Mouse (Mus musculus): ENCODE measurements around the gene B4galt7. TPM values are rescaled to one million over a fixed set of nuclear protein-coding genes. Genes with fewer than 3 reads are reported as not detected.
A peak's percentile ranks its signal among the peaks of the same experiment; 100 is the strongest.

The B4galt7 gene
- polyA plus RNA-seq, 1 experiment: 45.3 TPM

DNA sequence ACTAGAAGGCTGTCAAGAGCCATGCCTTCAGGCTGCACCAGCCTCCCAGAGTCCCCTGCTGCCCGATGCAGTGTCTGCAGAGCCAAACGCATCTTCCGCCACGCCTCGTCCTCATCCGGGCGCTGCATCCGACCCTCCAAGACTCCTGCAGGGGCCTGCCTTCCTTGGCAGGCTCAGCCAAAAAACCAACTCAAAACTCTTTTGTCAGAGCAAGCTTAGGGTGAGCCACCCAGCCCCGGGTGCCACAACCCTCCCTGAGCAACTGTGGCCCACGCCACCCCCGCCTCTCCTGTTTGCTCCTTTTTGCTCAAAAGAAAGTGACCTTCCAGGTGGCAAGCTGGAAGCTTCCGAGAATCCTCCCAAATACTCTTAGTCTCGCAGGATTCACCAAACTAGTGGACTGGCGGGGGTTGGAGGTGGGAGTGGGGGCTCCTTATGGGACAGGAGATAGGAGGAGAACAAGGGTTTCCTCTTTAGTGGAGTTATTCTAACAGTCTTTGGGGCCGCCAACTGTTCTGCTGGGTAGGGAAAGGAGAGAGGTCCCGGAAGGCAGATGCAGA lies 29.9 kb upstream of the B4galt7 start:
- 21% methylated on average over 16 of the region's 16 CpGs for whole genome bisulfite sequencing
- peak overlapping the region; percentile 86 for H3K27ac ChIP-seq (ENCODE audit: control insufficient read depth, insufficient read depth, low read length)

DNA sequence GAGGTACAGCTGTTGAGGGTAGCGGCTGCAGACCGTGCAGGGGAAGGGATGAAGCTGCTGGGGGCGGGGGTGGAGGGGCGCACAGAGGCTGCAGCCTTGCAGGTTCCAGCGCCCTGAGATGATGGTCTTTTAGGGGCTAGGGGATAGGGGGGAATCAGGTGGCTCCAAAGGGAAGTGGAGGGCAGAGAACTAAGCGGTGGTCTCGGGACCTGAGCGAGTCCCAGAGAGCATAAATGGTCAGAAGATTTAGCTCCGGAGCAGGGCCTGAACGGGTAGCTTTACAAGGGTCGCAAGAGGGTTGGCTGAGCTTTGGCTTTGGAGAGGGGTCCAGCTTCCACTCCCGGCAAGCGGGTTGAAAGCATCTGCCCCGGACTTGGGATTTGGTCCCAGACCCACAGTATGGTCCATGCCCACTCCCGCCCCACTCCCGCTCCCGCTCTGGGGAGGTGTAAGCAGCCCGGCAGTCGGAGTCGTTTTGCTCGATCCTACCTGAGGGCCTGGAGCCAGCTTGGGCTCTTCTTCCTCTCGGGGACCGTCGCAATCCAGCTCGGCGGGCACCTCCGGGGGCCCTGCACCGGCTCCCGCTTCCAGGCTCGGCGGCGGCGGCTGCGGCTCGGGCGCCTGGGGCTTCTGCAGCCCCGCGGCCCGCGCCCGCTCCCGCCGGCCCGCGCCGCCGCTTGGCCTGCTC lies 29.3 kb upstream of the B4galt7 start:
- peaks cover 4% of the 10 kb centered on the region; the same call in 1 of the 2 replicates for H3K36me3 ChIP-seq (ENCODE audit: control insufficient read depth, insufficient read depth, low read length)
- peak; percentile 46 for DNase-seq
- TF ChIP-seq CTCF (IDR thresholded peaks at IDR 0.05; ENCODE audit: borderline replicate concordance, control insufficient read depth, extremely low read depth, insufficient read depth, low read length, poor library complexity) (no peak), POLR2A (IDR thresholded peaks at IDR 0.05; ENCODE audit: control insufficient read depth, extremely low read depth, insufficient read depth, low read length, poor library complexity) (no peak)
- peaks cover 12% of the 10 kb centered on the region for H3K4me1 ChIP-seq (replicated peaks; ENCODE audit: control insufficient read depth, insufficient read depth, low read length)
- H3K27me3 ChIP-seq (ENCODE audit: control insufficient read depth, insufficient read depth, low read length): no peaks in the 10 kb centered on the region
- H3K27ac ChIP-seq (ENCODE audit: control insufficient read depth, insufficient read depth, low read length): peak overlapping the region; percentile 86
- peak overlapping the region; percentile 64 for H3K4me3 ChIP-seq (ENCODE audit: control insufficient read depth, insufficient read depth, low read length)
- 4% methylated on average over 47 of the region's 47 CpGs for WGBS

More for the DNA sequence above, 29.9 kb upstream of the B4galt7 start:
- peaks cover 4% of the 10 kb centered on the region; the same call in 1 of the 2 replicates for H3K36me3 ChIP-seq (ENCODE audit: control insufficient read depth, insufficient read depth, low read length)
- peaks cover 12% of the 10 kb centered on the region for H3K4me1 ChIP-seq (replicated peaks; ENCODE audit: control insufficient read depth, insufficient read depth, low read length)
- H3K27me3 ChIP-seq (ENCODE audit: control insufficient read depth, insufficient read depth, low read length): no peaks in the 10 kb centered on the region
- TF ChIP-seq CTCF (IDR thresholded peaks at IDR 0.05; ENCODE audit: borderline replicate concordance, control insufficient read depth, extremely low read depth, insufficient read depth, low read length, poor library complexity): no peak
- 0 out of 2 replicates have a peak, but pooled peaks have one; percentile 9 for TF ChIP-seq POLR2A (IDR thresholded peaks at IDR 0.05; ENCODE audit: control insufficient read depth, extremely low read depth, insufficient read depth, low read length, poor library complexity)
- H3K4me3 ChIP-seq (ENCODE audit: control insufficient read depth, insufficient read depth, low read length): peak overlapping the region; percentile 64
- peak; percentile 53 for DNase-seq

DNA sequence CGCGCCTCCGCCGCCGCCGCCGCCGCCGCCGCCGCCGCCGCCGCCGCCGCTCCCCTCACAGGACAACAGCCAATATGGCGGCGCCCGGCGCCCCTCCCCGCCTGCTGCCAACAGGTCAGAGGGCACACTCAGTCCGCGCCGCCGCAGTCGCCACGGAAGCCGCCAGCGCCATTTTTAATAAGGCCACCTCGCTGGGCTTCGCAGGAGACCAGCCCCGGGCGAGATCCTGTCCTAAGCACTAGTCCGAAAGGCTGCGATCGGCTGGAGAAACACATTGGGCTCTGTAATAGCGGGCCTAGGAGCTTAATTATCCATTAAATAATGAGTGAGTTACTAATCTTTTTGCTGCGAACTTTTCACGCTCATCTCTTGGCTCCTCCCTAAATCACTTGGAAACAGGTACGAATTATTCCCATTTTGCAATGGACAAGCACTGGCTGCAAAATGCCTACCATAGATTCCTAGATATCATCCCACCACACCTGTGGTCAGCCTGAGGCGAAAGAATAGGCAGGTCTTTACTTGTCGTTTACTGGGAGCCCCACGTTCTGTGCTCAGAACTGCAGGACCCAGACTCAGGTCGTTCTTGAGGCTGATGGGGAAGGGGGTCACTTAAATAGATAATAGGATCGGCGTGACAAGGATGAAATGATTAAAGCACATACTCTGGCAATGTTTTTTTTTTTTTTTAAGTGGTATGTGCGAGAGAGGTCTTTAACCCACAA lies 28.5 kb upstream of the B4galt7 start, which contains the start of gene Fam193b:
TSS of gene Fam193b (minus strand) at position 94 of the 725 bp plus-strand sequence.
- H3K4me1 ChIP-seq (replicated peaks; ENCODE audit: control insufficient read depth, insufficient read depth, low read length): peaks cover 14% of the 10 kb centered on the region
- H3K27me3 ChIP-seq (ENCODE audit: control insufficient read depth, insufficient read depth, low read length): no peaks in the 10 kb centered on the region
- DNase-seq: peak; percentile 94
- H3K27ac ChIP-seq (ENCODE audit: control insufficient read depth, insufficient read depth, low read length): peak within 1 kb of the TSS; percentile 86
- TF ChIP-seq POLR2A (IDR thresholded peaks at IDR 0.05; ENCODE audit: control insufficient read depth, extremely low read depth, insufficient read depth, low read length, poor library complexity): peak; percentile 42; the same call in 1 of the 2 replicates
- no peak for TF ChIP-seq CTCF (IDR thresholded peaks at IDR 0.05; ENCODE audit: borderline replicate concordance, control insufficient read depth, extremely low read depth, insufficient read depth, low read length, poor library complexity)
- 9% methylated on average over 41 of the region's 47 CpGs for WGBS
- peak within 1 kb of the TSS; percentile 69 for H3K4me3 ChIP-seq (ENCODE audit: control insufficient read depth, insufficient read depth, low read length)
- peaks cover 4% of the 10 kb centered on the region; the same call in 1 of the 2 replicates for H3K36me3 ChIP-seq (ENCODE audit: control insufficient read depth, insufficient read depth, low read length)

DNA sequence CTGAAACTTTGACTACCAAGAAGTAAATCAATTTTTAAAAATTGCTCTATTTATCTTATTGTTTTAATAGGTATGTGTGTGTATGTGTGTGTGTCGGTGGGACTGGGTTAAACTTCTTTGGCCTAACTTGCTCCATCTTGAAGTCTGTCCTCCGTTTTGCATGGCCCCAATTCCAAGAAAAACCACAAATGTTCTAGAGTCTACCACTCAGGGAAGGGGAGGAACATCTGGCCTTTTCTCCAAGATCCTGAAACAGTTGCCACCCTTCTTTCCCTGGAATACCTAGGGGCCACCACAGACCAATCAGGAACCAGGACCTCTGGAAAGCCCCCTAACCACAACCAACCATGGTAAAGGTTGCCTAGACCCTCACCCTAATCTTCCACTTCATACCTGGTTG lies 27.7 kb upstream of the B4galt7 start:
- peaks cover 2% of the 10 kb centered on the region; the same call in 1 of the 2 replicates for H3K36me3 ChIP-seq (ENCODE audit: control insufficient read depth, insufficient read depth, low read length)
- no peaks in the 10 kb centered on the region for H3K27me3 ChIP-seq (ENCODE audit: control insufficient read depth, insufficient read depth, low read length)
- peaks cover 14% of the 10 kb centered on the region for H3K4me1 ChIP-seq (replicated peaks; ENCODE audit: control insufficient read depth, insufficient read depth, low read length)
- TF ChIP-seq CTCF (IDR thresholded peaks at IDR 0.05; ENCODE audit: borderline replicate concordance, control insufficient read depth, extremely low read depth, insufficient read depth, low read length, poor library complexity): no peak
- no peak for TF ChIP-seq POLR2A (IDR thresholded peaks at IDR 0.05; ENCODE audit: control insufficient read depth, extremely low read depth, insufficient read depth, low read length, poor library complexity)
- no peak overlapping the region for H3K4me3 ChIP-seq (ENCODE audit: control insufficient read depth, insufficient read depth, low read length)
- WGBS: 38% methylated on average over 2 of the region's 2 CpGs
- H3K27ac ChIP-seq (ENCODE audit: control insufficient read depth, insufficient read depth, low read length): no peak overlapping the region
- no peak for DNase-seq

DNA sequence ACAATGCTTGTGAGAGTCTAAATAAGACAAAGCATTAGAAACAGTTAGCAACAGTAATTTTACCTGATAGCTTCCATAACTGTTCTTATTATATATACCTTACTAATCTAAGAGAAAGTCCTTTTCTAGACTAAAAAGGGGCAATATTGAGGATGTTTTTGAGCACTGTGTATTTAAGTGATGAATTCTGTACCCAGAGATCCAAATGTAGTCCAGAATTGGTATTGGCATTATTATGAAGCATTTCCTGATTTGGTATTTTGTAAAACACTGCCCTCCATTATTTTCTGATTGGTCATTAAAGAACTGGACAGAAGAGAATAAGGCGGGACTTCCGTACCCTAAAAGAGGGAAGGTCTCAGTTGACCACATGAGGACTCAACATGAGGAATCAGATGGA lies 26.3 kb upstream of the B4galt7 start, which contains the start of gene Tmed9:
TSS of gene Tmed9 (plus strand) at position 301 of the 400 bp plus-strand sequence.
- H3K27me3 ChIP-seq (ENCODE audit: control insufficient read depth, insufficient read depth, low read length): no peaks in the 10 kb centered on the region
- 96% methylated on average over 2 of the region's 2 CpGs for WGBS
- DNase-seq: no peak
- H3K27ac ChIP-seq (ENCODE audit: control insufficient read depth, insufficient read depth, low read length): no peak within 1 kb of the TSS
- no peaks in the 10 kb centered on the region for H3K36me3 ChIP-seq (ENCODE audit: control insufficient read depth, insufficient read depth, low read length)
- no peak within 1 kb of the TSS for H3K4me3 ChIP-seq (ENCODE audit: control insufficient read depth, insufficient read depth, low read length)
- no peak for TF ChIP-seq POLR2A (IDR thresholded peaks at IDR 0.05; ENCODE audit: control insufficient read depth, extremely low read depth, insufficient read depth, low read length, poor library complexity)
- no peak for TF ChIP-seq CTCF (IDR thresholded peaks at IDR 0.05; ENCODE audit: borderline replicate concordance, control insufficient read depth, extremely low read depth, insufficient read depth, low read length, poor library complexity)
- peaks cover 14% of the 10 kb centered on the region for H3K4me1 ChIP-seq (replicated peaks; ENCODE audit: control insufficient read depth, insufficient read depth, low read length)

DNA sequence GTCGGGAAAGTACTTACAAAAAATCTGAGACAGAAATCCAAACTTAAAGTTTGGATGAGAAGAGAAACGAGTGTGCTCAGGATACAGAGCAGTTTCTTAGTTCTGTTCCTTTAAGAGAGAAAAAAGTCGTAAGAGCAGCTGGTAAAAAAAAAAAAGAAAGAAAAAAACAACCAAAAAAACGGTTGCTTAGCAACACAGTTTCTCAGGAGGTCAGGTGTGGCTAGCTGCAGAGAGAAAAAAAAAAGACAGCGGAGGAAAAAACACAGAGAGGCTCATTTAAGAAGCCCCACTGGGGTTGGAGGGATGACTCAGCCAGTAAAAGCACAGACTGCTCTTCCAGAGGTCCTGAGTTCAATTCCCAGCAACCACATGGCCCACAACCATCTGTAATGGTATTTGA lies 25.4 kb upstream of the B4galt7 start:
- no peaks in the 10 kb centered on the region for H3K36me3 ChIP-seq (ENCODE audit: control insufficient read depth, insufficient read depth, low read length)
- no peak overlapping the region for H3K27ac ChIP-seq (ENCODE audit: control insufficient read depth, insufficient read depth, low read length)
- H3K27me3 ChIP-seq (ENCODE audit: control insufficient read depth, insufficient read depth, low read length): no peaks in the 10 kb centered on the region
- H3K4me3 ChIP-seq (ENCODE audit: control insufficient read depth, insufficient read depth, low read length): no peak overlapping the region
- TF ChIP-seq CTCF (IDR thresholded peaks at IDR 0.05; ENCODE audit: borderline replicate concordance, control insufficient read depth, extremely low read depth, insufficient read depth, low read length, poor library complexity) (no peak), POLR2A (IDR thresholded peaks at IDR 0.05; ENCODE audit: control insufficient read depth, extremely low read depth, insufficient read depth, low read length, poor library complexity) (no peak)
- no peak for DNase-seq
- H3K4me1 ChIP-seq (replicated peaks; ENCODE audit: control insufficient read depth, insufficient read depth, low read length): peaks cover 11% of the 10 kb centered on the region
- WGBS: 54% methylated on average over 5 of the region's 5 CpGs
